In the genomic region with DNA sequence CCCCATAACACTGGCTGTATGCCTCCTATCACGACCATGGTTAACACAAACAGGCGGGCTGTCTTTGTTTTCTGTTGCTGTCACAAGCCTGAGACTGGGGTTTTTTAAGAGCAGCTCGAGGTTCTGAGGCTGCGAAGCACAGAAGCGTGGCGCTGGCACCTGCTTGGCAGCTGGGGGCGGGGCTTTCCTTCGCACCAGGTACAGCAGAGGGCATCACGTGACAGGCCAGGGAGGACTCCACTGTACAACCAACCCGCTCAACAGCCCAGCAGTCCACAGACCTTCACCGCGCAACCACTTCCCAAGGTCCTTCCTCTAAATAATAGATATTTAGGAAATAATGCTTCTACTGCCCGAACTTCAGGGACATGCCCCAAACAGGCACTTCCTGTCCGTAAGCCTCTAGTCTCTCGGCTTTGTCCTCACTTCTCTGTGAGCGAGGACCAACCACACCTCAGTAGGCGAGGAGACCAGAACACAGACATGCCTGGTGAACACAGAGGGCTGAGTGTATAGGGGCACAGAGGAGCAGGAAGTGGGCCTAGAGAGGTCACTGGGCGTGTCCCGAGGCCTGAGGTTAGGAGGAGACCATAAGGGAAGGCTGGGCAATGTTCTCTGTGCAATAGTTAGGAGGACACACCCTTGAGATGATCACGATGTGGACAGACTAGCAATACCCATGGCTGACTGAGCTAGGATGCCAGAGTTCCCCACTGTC, we compare ENCODE assay signal across 14 mouse cellular contexts. TPM values are rescaled to one million over a fixed set of nuclear protein-coding genes. Genes with fewer than 3 reads are reported as not detected.
DNase-seq lines count a peak whose midpoint lies in the region; ATAC-seq and TF ChIP-seq lines count a peak whose summit lies in the region.
"Had no signal": no experiment of that assay in that cellular context is flagged by ENCODE, and none has a peak within 500 bp of the region (broad histone marks: within the 10 kb centered on the region; RNA-seq: fewer than 3 reads in every experiment).

No protein-coding gene starts in this region.

- DNase-seq in testis, postnatal 10 days (ENCODE audit: low spot score) = no peak
- DNase-seq in embryo, embryonic 10.5 days (ENCODE audit: low spot score) = no peak
- no peak for DNase-seq in Muller cell, postnatal 12 days (ENCODE audit: inconsistent ontology term)
- DNase-seq: cerebellum, adult 2 months; right cerebral cortex, postnatal 25 days; thymus, postnatal 36 days had no signal

- H3K27ac ChIP-seq in testis, adult 2 months (ENCODE audit: control insufficient read depth, insufficient read depth, low read depth, low read length) = no peak overlapping the region
- no peak overlapping the region for H3K27ac ChIP-seq in kidney, embryonic 16.5 days (ENCODE audit: low read length)
- no peak overlapping the region for H3K27ac ChIP-seq in liver, embryonic 16.5 days (ENCODE audit: low read length)
- no peak overlapping the region for H3K27ac ChIP-seq in midbrain, embryonic 16.5 days (ENCODE audit: low read length)
- H3K27ac ChIP-seq in neural tube, embryonic 15.5 days (replicated peaks) = no peak overlapping the region
- H3K27ac ChIP-seq: embryonic facial prominence, embryonic 15.5 days; limb, embryonic 15.5 days had no signal

- no peak overlapping the region for H3K9ac ChIP-seq in kidney, embryonic 16.5 days (replicated peaks; ENCODE audit: low read length)
- H3K9ac ChIP-seq in liver, embryonic 16.5 days (ENCODE audit: low read depth, low read length) = no peak overlapping the region
- no peak overlapping the region for H3K9ac ChIP-seq in midbrain, embryonic 16.5 days (ENCODE audit: low read depth, low read length)
- no peak overlapping the region for H3K9ac ChIP-seq in neural tube, embryonic 15.5 days (replicated peaks)
- H3K9ac ChIP-seq: embryonic facial prominence, embryonic 15.5 days; limb, embryonic 15.5 days had no signal

- no peaks in the 10 kb centered on the region for H3K27me3 ChIP-seq in testis, adult 2 months (ENCODE audit: control insufficient read depth, insufficient read depth, low read length)
- H3K27me3 ChIP-seq in kidney, embryonic 16.5 days (ENCODE audit: insufficient read depth, low read length) = no peaks in the 10 kb centered on the region
- H3K27me3 ChIP-seq in liver, embryonic 16.5 days (ENCODE audit: control insufficient read depth, insufficient read depth, low read depth, low read length) = no peaks in the 10 kb centered on the region
- H3K27me3 ChIP-seq in midbrain, embryonic 16.5 days (ENCODE audit: control insufficient read depth, insufficient read depth, low read depth, low read length) = no peaks in the 10 kb centered on the region; the same call in 1 of the 2 replicates
- no peaks in the 10 kb centered on the region for H3K27me3 ChIP-seq in neural tube, embryonic 15.5 days (replicated peaks)
- H3K27me3 ChIP-seq: embryonic facial prominence, embryonic 15.5 days had no signal

- no peak overlapping the region for H3K4me2 ChIP-seq in kidney, embryonic 16.5 days (replicated peaks; ENCODE audit: low read depth, low read length)
- H3K4me2 ChIP-seq in liver, embryonic 16.5 days (ENCODE audit: low read depth, low read length) = peak overlapping the region; percentile 2; the same call in 1 of the 2 replicates
- no peak overlapping the region for H3K4me2 ChIP-seq in midbrain, embryonic 16.5 days (ENCODE audit: low read length)
- H3K4me2 ChIP-seq in neural tube, embryonic 15.5 days = no peak overlapping the region
- H3K4me2 ChIP-seq: embryonic facial prominence, embryonic 15.5 days; limb, embryonic 15.5 days had no signal

- WGBS in kidney, embryonic 16.5 days = 56% methylated on average over 20 of the region's 20 CpGs
- 53% methylated on average over 20 of the region's 20 CpGs for WGBS in liver, embryonic 16.5 days (ENCODE audit: insufficient replicate concordance)
- 77% methylated on average over 20 of the region's 20 CpGs for WGBS in midbrain, embryonic 16.5 days
- WGBS in neural tube, embryonic 15.5 days = 84% methylated on average over 20 of the region's 20 CpGs

- no peak for TF ChIP-seq CTCF in testis, adult 2 months (IDR thresholded peaks at IDR 0.05; ENCODE audit: control insufficient read depth, insufficient read depth, insufficient replicate concordance, low read depth, low read length)

- peak; percentile 51 for ATAC-seq in kidney, embryonic 16.5 days (ENCODE audit: low FRiP score, low TSS enrichment)
- ATAC-seq in liver, embryonic 16.5 days (ENCODE audit: low read depth) = peak; percentile 70
- no peak for ATAC-seq in midbrain, embryonic 16.5 days
- no peak for ATAC-seq in neural tube, embryonic 15.5 days (ENCODE audit: low FRiP score)
- ATAC-seq: hindbrain, embryonic 16.5 days had no signal

- no peaks in the 10 kb centered on the region; the same call in 1 of the 2 replicates for H3K9me3 ChIP-seq in kidney, embryonic 16.5 days (ENCODE audit: low read length)
- H3K9me3 ChIP-seq in liver, embryonic 16.5 days (replicated peaks; ENCODE audit: control insufficient read depth, low read length) = no peaks in the 10 kb centered on the region
- H3K9me3 ChIP-seq in midbrain, embryonic 16.5 days (replicated peaks; ENCODE audit: control insufficient read depth, low read length, poor library complexity, severe bottlenecking) = no peaks in the 10 kb centered on the region
- no peaks in the 10 kb centered on the region for H3K9me3 ChIP-seq in neural tube, embryonic 15.5 days (replicated peaks)
- H3K9me3 ChIP-seq: embryonic facial prominence, embryonic 15.5 days; limb, embryonic 15.5 days had no signal

- no peak for TF ChIP-seq POLR2A in testis, adult 2 months (IDR thresholded peaks at IDR 0.05; ENCODE audit: control insufficient read depth, low read depth, low read length)

- H3K4me1 ChIP-seq in testis, adult 2 months (ENCODE audit: control insufficient read depth, insufficient read depth, low read length) = peaks cover 7% of the 10 kb centered on the region
- peaks cover 10% of the 10 kb centered on the region for H3K4me1 ChIP-seq in kidney, embryonic 16.5 days (ENCODE audit: insufficient read depth, low read length)
- H3K4me1 ChIP-seq in liver, embryonic 16.5 days (ENCODE audit: control insufficient read depth, low read depth, low read length) = peaks cover 25% of the 10 kb centered on the region
- H3K4me1 ChIP-seq in midbrain, embryonic 16.5 days (ENCODE audit: control insufficient read depth, insufficient read depth, low read length) = no peaks in the 10 kb centered on the region
- H3K4me1 ChIP-seq in neural tube, embryonic 15.5 days = peaks cover 3% of the 10 kb centered on the region; the same call in 1 of the 2 replicates

- peak overlapping the region; percentile 7; the same call in 1 of the 2 replicates for H3K4me3 ChIP-seq in testis, adult 2 months (ENCODE audit: control insufficient read depth, low read depth, low read length)
- no peak overlapping the region for H3K4me3 ChIP-seq in kidney, embryonic 16.5 days (ENCODE audit: low read length)
- H3K4me3 ChIP-seq in liver, embryonic 16.5 days (ENCODE audit: low read depth, low read length) = no peak overlapping the region
- H3K4me3 ChIP-seq in midbrain, embryonic 16.5 days (ENCODE audit: low read depth, low read length) = no peak overlapping the region
- H3K4me3 ChIP-seq in neural tube, embryonic 15.5 days (replicated peaks) = no peak overlapping the region
- H3K4me3 ChIP-seq: embryonic facial prominence, embryonic 15.5 days; limb, embryonic 15.5 days had no signal

- no peaks in the 10 kb centered on the region for H3K36me3 ChIP-seq in testis, adult 2 months (ENCODE audit: control insufficient read depth, insufficient read depth, low read length)
- H3K36me3 ChIP-seq in kidney, embryonic 16.5 days (ENCODE audit: insufficient read depth, low read length) = no peaks in the 10 kb centered on the region
- no peaks in the 10 kb centered on the region for H3K36me3 ChIP-seq in liver, embryonic 16.5 days (ENCODE audit: control insufficient read depth, insufficient read depth)
- no peaks in the 10 kb centered on the region for H3K36me3 ChIP-seq in midbrain, embryonic 16.5 days (ENCODE audit: control insufficient read depth, insufficient read depth, low read length)
- H3K36me3 ChIP-seq in neural tube, embryonic 15.5 days = no peaks in the 10 kb centered on the region
- H3K36me3 ChIP-seq: embryonic facial prominence, embryonic 15.5 days; limb, embryonic 15.5 days had no signal

RNA-seq across cellular contexts. Expression of a gene that starts 37.3 kb away (rescaled TPM):
- polyA plus RNA-seq in testis, adult 2 months (2012; rRNA removed) = 22.0 and 24.3 TPM in 2 replicates
- 82.6 and 90.6 TPM in 2 replicates for polyA plus RNA-seq in kidney, embryonic 16.5 days (2015; fragmentation: Nextera tagmentation; extraction: Ambion mirVana)
- polyA plus RNA-seq in liver, embryonic 16.5 days (2015; fragmentation: Nextera tagmentation; extraction: Ambion mirVana) = 43.9 and 47.8 TPM in 2 replicates
- polyA plus RNA-seq in midbrain, embryonic 16.5 days (2015; fragmentation: Nextera tagmentation; extraction: Ambion mirVana) = 61.9 and 64.7 TPM in 2 replicates
- 55.7 and 62.0 TPM in 2 replicates for polyA plus RNA-seq in neural tube, embryonic 15.5 days (2015; fragmentation: Nextera tagmentation; extraction: Ambion mirVana)

RNA-seq across cellular contexts. Expression of a gene that starts 44.7 kb away (rescaled TPM):
- 145 and 148 TPM in 2 replicates for polyA plus RNA-seq in testis, adult 2 months (2012; rRNA removed)
- 449 and 450 TPM in 2 replicates for polyA plus RNA-seq in kidney, embryonic 16.5 days (2015; fragmentation: Nextera tagmentation; extraction: Ambion mirVana)
- polyA plus RNA-seq in liver, embryonic 16.5 days (2015; fragmentation: Nextera tagmentation; extraction: Ambion mirVana) = 315 and 330 TPM in 2 replicates
- polyA plus RNA-seq in midbrain, embryonic 16.5 days (2015; fragmentation: Nextera tagmentation; extraction: Ambion mirVana) = 576 and 581 TPM in 2 replicates
- polyA plus RNA-seq in neural tube, embryonic 15.5 days (2015; fragmentation: Nextera tagmentation; extraction: Ambion mirVana) = 460 and 502 TPM in 2 replicates

RNA-seq across cellular contexts. Expression of a gene that starts 53.2 kb away (rescaled TPM):
- polyA plus RNA-seq in testis, adult 2 months (2012; rRNA removed) = 19.5 and 23.0 TPM in 2 replicates
- 177 and 178 TPM in 2 replicates for polyA plus RNA-seq in kidney, embryonic 16.5 days (2015; fragmentation: Nextera tagmentation; extraction: Ambion mirVana)
- polyA plus RNA-seq in liver, embryonic 16.5 days (2015; fragmentation: Nextera tagmentation; extraction: Ambion mirVana) = 79.1 and 82.5 TPM in 2 replicates
- 237 and 253 TPM in 2 replicates for polyA plus RNA-seq in midbrain, embryonic 16.5 days (2015; fragmentation: Nextera tagmentation; extraction: Ambion mirVana)
- polyA plus RNA-seq in neural tube, embryonic 15.5 days (2015; fragmentation: Nextera tagmentation; extraction: Ambion mirVana) = 198 and 218 TPM in 2 replicates

Comparison
In these comparisons a context has a peak if more than half of its experiments do, and no peak if none do; other contexts are left out.
1. ATAC-seq: peak in kidney, embryonic 16.5 days (single experiment) and liver, embryonic 16.5 days (single experiment); none in midbrain, embryonic 16.5 days (single experiment) and neural tube, embryonic 15.5 days (single experiment).